Mouse (Mus musculus) adrenal gland, adult 2 months (tissue): Measurements from ENCODE around the gene Haus8. TPM values are rescaled to one million over a fixed set of nuclear protein-coding genes. Genes with fewer than 3 reads are reported as not detected.
A peak's percentile ranks its signal among the peaks of the same experiment; 100 is the strongest.
"Not testable (repeated sequence)": the region's sequence is repeated elsewhere in the genome, so short reads cannot be mapped to it uniquely, and the experiment has no call there.

Source experiments
- DNase-seq: peaks from one replicate; pipeline ENCODE4 v3.0.0; 2021
- polyA plus RNA-seq: library from polyadenylated mRNA; depleted of rRNA; stranded (reverse); fragments of >200 nt; gene quantifications from 2 replicates; pipeline ENCODE4 v1.2.3, GENCODE M21; 2012; rRNA removed
- total RNA-seq, 2 experiments: library from RNA; stranded (reverse); gene quantifications; 2 replicates each; pipeline ENCODE4 v1.2.3; 2021

Haus8 gene
- total and polyA plus RNA-seq, 3 experiments = 3.7 to 19.5 (median 12.7) TPM

GRCm38 (mm10) chr8:71286223-71286622 lies 13.5 kb upstream of the Haus8 start:
- not testable (repeated sequence) for DNase-seq

- DNase-seq = no peak
Measured at GRCm38 (mm10) chr8:71282621-71283020, 9.9 kb upstream of the Haus8 start.

GRCm38 (mm10) chr8:71281731-71282130 lies 9.0 kb upstream of the Haus8 start:
- DNase-seq = not testable (repeated sequence)

GRCm38 (mm10) chr8:71279409-71279808 lies 6.7 kb upstream of the Haus8 start:
- not testable (repeated sequence) for DNase-seq

GRCm38 (mm10) chr8:71276166-71276565 lies 3.4 kb upstream of the Haus8 start:
- DNase-seq = no peak

GRCm38 (mm10) chr8:71274478-71274877 lies 1.7 kb upstream of the Haus8 start:
- no peak for DNase-seq

- DNase-seq = peak; percentile 83
Measured at GRCm38 (mm10) chr8:71273151-71273510, 397 bp upstream of the Haus8 start.

- no peak for DNase-seq
Measured at GRCm38 (mm10) chr8:71271630-71272029, 1.1 kb downstream of the Haus8 start.

GRCm38 (mm10) chr8:71268286-71268685 lies 4.4 kb downstream of the Haus8 start:
- DNase-seq = not testable (repeated sequence)

- DNase-seq = no peak
Measured at GRCm38 (mm10) chr8:71267690-71268089, 5.0 kb downstream of the Haus8 start.

GRCm38 (mm10) chr8:71261234-71261633 lies 11.5 kb downstream of the Haus8 start:
- DNase-seq = peak; percentile 30

- DNase-seq = no peak
Measured at GRCm38 (mm10) chr8:71256545-71257232, 16.0 kb downstream of the Haus8 start.

- DNase-seq = no peak
Measured at GRCm38 (mm10) chr8:71248203-71248602, 24.5 kb downstream of the Haus8 start.

GRCm38 (mm10) chr8:71242757-71243156 lies 30.0 kb downstream of the Haus8 start:
- DNase-seq = no peak

- peak; percentile 19 for DNase-seq
Measured at GRCm38 (mm10) chr8:71224560-71224959, 48.2 kb downstream of the Haus8 start.

- not testable (repeated sequence) for DNase-seq
Measured at GRCm38 (mm10) chr8:71214266-71214665, 58.5 kb downstream of the Haus8 start.

- peak; percentile 46 for DNase-seq
Measured at GRCm38 (mm10) chr8:71205541-71205967, 67.2 kb downstream of the Haus8 start.

Other genes starting within 250 kb of the Haus8 start
- gene Myo9b, start 220 bp downstream of the Haus8 start, total RNA-seq = 10 to 100 TPM; 32.6 to 34.1 TPM
- gene Myo9b, start 220 bp downstream of the Haus8 start, polyA plus RNA-seq = 19.2 and 24.3 TPM in 2 replicates
- gene Use1, start 93.9 kb upstream of the Haus8 start, total RNA-seq = 100 to 1,000 TPM; 167 to 218 TPM
- 69.3 and 79.6 TPM in 2 replicates for gene Use1, start 93.9 kb upstream of the Haus8 start, polyA plus RNA-seq
- 10 to 100 TPM; 16.5 to 17.8 TPM for gene Ocel1, start 98.4 kb upstream of the Haus8 start, total RNA-seq
- gene Ocel1, start 98.4 kb upstream of the Haus8 start, polyA plus RNA-seq = 32.1 and 36.1 TPM in 2 replicates
- 10 to 100 TPM; 49.7 to 71.5 TPM for gene Nr2f6, start 109.0 kb upstream of the Haus8 start, total RNA-seq
- gene Nr2f6, start 109.0 kb upstream of the Haus8 start, polyA plus RNA-seq = 335 and 389 TPM in 2 replicates
- 10 to 100 TPM; 11.9 to 16.8 TPM for gene Ushbp1, start 122.9 kb upstream of the Haus8 start, total RNA-seq
- 40.1 and 58.8 TPM in 2 replicates for gene Ushbp1, start 122.9 kb upstream of the Haus8 start, polyA plus RNA-seq
- 100 to 1,000 TPM; 106 to 119 TPM for gene Babam1, start 123.9 kb upstream of the Haus8 start, total RNA-seq
- 143 and 164 TPM in 2 replicates for gene Babam1, start 123.9 kb upstream of the Haus8 start, polyA plus RNA-seq
- under 1 TPM; 0.48 to 0.58 TPM for gene Ankle1, start 133.1 kb upstream of the Haus8 start, total RNA-seq
- 3.4 and 4.2 TPM in 2 replicates for gene Ankle1, start 133.1 kb upstream of the Haus8 start, polyA plus RNA-seq
- 10 to 100 TPM; 52.1 to 64.4 TPM for gene Abhd8, start 190.7 kb upstream of the Haus8 start, total RNA-seq
- 220 and 223 TPM in 2 replicates for gene Abhd8, start 190.7 kb upstream of the Haus8 start, polyA plus RNA-seq
- 100 to 1,000 TPM; 130 to 133 TPM for gene Mrpl34, start 192.0 kb upstream of the Haus8 start, total RNA-seq
- gene Mrpl34, start 192.0 kb upstream of the Haus8 start, polyA plus RNA-seq = 230 and 261 TPM in 2 replicates
- 10 to 100 TPM; 54.7 to 76.7 TPM for gene Dda1, start 196.3 kb upstream of the Haus8 start, total RNA-seq
- 129 and 149 TPM in 2 replicates for gene Dda1, start 196.3 kb upstream of the Haus8 start, polyA plus RNA-seq
- gene Ano8, start 213.0 kb upstream of the Haus8 start, total RNA-seq = 10 to 100 TPM in 1 of 2 experiments, 1 to 10 TPM in 1; 9.9 to 16.4 TPM
- 44.9 and 54.6 TPM in 2 replicates for gene Ano8, start 213.0 kb upstream of the Haus8 start, polyA plus RNA-seq
- gene Gtpbp3, start 215.2 kb upstream of the Haus8 start, total RNA-seq = 10 to 100 TPM; 15.6 to 26.7 TPM
- gene Gtpbp3, start 215.2 kb upstream of the Haus8 start, polyA plus RNA-seq = 58.3 and 77.4 TPM in 2 replicates
- 100 to 1,000 TPM; 198 to 219 TPM for gene Plvap, start 238.8 kb upstream of the Haus8 start, total RNA-seq
- gene Plvap, start 238.8 kb upstream of the Haus8 start, polyA plus RNA-seq = 559 and 580 TPM in 2 replicates